ENCODE assay signal across 25 mouse cellular contexts in the genomic region with DNA sequence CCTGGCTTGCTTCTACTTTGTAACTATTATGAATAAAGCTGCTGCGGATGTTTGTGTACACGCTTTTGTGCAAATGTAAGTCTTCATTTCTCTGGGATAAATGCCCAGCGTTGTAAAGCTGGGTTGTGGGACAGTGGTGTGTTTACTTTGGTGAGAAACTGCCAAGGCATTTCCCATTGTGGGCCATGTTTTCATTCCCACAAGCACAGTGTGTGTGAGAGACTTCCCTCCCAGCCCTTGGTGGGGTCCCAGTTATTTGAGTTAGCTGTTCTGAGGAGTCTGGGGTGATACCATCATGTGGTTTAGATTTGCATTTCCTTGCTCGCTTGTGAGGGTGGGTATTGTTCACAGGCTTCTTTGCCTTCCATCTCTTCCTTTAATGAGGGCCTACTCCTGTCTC.
"Had no signal": no experiment of that assay in that cellular context is flagged by ENCODE, and none has a peak within 500 bp of the region (broad histone marks: within the 10 kb centered on the region; RNA-seq: fewer than 3 reads in every experiment).

No protein-coding gene starts in this region.

- H3K4me3 ChIP-seq: heart, adult 2 months; heart, embryonic 13.5 days; heart, embryonic 15.5 days; hindbrain, embryonic 13.5 days; hindbrain, embryonic 15.5 days; kidney, embryonic 15.5 days; limb, embryonic 13.5 days; limb, embryonic 15.5 days; liver, embryonic 12.5 days had no signal

- H3K9me3 ChIP-seq: heart, embryonic 13.5 days; heart, embryonic 15.5 days; hindbrain, embryonic 13.5 days; hindbrain, embryonic 15.5 days; kidney, embryonic 15.5 days; limb, embryonic 13.5 days; limb, embryonic 15.5 days; liver, embryonic 12.5 days had no signal

- H3K27me3 ChIP-seq: heart, embryonic 15.5 days; hindbrain, embryonic 13.5 days; hindbrain, embryonic 15.5 days; kidney, embryonic 15.5 days; limb, embryonic 13.5 days; limb, embryonic 15.5 days; liver, embryonic 12.5 days had no signal

- H3K27ac ChIP-seq: heart, adult 2 months; heart, embryonic 13.5 days; heart, embryonic 15.5 days; hindbrain, embryonic 13.5 days; hindbrain, embryonic 15.5 days; hindbrain, postnatal 0 days; kidney, embryonic 15.5 days; kidney, postnatal 0 days; limb, embryonic 13.5 days; limb, embryonic 15.5 days; liver, embryonic 12.5 days had no signal

- DNase-seq: gastrocnemius, postnatal 10 days; gastrocnemius, postnatal 25 days; heart, adult 2 months; heart, postnatal 14 days; heart, postnatal 36 days; kidney, adult 11 months; kidney, adult 2 months; kidney, adult 9 months; kidney, postnatal 14 days; kidney, postnatal 36 days; layer of hippocampus, adult 9-11 months; layer of hippocampus, postnatal 36 days; left cerebral cortex, postnatal 4 days had no signal

- ATAC-seq: hindbrain, postnatal 0 days; intestine, embryonic 16.5 days; liver, embryonic 12.5 days had no signal

- H3K36me3 ChIP-seq: heart, embryonic 13.5 days; heart, embryonic 15.5 days; hindbrain, embryonic 13.5 days; hindbrain, embryonic 15.5 days; kidney, embryonic 15.5 days; limb, embryonic 13.5 days; limb, embryonic 15.5 days; liver, embryonic 12.5 days had no signal

- H3K4me2 ChIP-seq: heart, embryonic 11.5 days; heart, embryonic 13.5 days; heart, embryonic 15.5 days; hindbrain, embryonic 13.5 days; hindbrain, embryonic 15.5 days; kidney, embryonic 15.5 days; limb, embryonic 13.5 days; limb, embryonic 15.5 days; liver, embryonic 12.5 days had no signal

- H3K4me1 ChIP-seq: hindbrain, embryonic 13.5 days; hindbrain, embryonic 15.5 days; kidney, embryonic 15.5 days; liver, embryonic 12.5 days had no signal

- H3K9ac ChIP-seq: heart, embryonic 13.5 days; heart, embryonic 15.5 days; hindbrain, embryonic 13.5 days; hindbrain, embryonic 15.5 days; kidney, embryonic 15.5 days; limb, embryonic 13.5 days; limb, embryonic 15.5 days; liver, embryonic 12.5 days had no signal
